Mouse (Mus musculus) adrenal gland, postnatal 36 days (tissue): ENCODE results near the gene Frmd4a. TPM values are rescaled to one million over a fixed set of nuclear protein-coding genes. Genes with fewer than 3 reads are reported as not detected.
"Not testable (repeated sequence)": the region's sequence is repeated elsewhere in the genome, so short reads cannot be mapped to it uniquely, and the experiment has no call there.

Source experiments
- DNase-seq, 2 experiments: peaks; one replicate each; pipeline ENCODE4 v3.0.0; 2021; ENCODE audit warnings: mixed read lengths in 1 of 2
- total RNA-seq, 2 experiments: library from RNA; stranded (reverse); gene quantifications; 2 replicates each; pipeline ENCODE4 v1.2.3; 2021

The Frmd4a gene
- total RNA-seq, 2 experiments from 2014 or later = 11.1 to 18.8 TPM

DNA sequence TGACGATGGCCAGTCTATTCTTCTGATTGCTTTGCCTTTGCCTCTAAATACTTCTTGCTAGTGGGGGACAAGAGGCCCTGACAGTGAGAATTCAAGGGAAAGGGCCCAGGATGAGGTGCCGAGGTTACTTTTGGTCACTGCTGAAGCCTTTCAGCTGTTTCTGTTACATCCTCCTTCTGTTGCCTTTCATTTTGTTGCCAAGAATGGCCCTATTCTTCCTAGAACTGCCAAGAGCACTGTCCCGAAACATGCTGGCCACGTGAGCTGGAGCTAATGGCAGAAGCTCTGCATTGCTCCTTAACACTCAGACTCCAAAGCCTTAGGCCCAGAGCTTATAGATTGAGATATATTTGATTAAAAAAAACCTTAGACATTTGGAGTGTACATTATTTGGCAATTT is 178.5 kb downstream of the Frmd4a start:
- no peak for DNase-seq

DNA sequence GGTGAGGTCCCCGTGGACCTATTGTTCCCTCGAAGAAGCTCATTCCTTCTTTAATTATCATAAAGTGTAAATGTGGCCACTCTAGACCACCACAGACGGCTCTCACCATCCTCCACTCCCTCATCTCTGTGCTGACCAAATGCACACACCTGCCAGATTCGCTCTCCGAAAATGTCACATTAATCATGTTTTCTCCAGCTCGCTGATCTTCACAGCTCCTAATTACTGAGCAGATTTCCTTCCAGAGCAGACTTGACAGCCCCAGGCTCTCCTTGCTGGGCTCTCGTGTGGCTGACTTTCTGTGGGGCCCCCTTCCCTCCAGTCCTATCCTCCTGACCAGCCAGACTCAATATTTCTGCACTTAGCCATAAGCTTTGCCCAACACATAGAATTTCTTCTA is 191.7 kb downstream of the Frmd4a start:
- no peak for DNase-seq

DNA sequence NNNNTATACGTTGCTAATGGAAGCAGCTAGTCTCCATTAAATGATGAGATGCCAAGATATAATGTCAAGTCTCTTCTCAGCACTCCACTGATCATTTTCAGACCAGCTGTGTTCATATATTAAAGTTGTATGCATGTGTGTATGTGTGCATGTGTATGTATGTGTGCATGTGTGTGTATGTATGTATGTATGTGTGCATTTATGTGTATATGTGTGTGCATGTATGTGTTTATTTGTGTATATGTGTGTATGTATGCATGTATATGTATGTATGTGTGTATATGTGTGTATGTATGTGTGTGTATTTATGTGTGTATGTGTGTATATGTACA is 204.9 kb downstream of the Frmd4a start:
- no peak for DNase-seq

DNA sequence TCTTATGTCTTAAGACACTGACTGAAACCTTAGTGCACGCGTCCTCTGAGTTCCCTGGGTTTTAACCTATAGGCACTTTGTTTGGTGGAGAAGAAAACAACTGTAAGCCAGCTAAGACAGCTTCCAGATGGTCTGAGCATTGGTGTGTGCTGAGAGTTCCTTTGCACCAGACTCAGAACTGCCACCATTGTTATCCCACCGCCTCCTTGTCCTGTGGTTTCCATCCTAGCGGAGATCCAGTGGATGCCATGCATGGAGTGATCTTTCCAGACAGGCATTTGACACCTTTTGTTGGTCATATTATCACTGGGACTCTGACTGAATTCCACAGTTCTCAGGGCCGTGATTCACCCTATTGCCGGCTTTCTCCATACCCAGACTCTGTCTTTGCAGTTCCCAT is 205.8 kb downstream of the Frmd4a start:
- no peak for DNase-seq

DNA sequence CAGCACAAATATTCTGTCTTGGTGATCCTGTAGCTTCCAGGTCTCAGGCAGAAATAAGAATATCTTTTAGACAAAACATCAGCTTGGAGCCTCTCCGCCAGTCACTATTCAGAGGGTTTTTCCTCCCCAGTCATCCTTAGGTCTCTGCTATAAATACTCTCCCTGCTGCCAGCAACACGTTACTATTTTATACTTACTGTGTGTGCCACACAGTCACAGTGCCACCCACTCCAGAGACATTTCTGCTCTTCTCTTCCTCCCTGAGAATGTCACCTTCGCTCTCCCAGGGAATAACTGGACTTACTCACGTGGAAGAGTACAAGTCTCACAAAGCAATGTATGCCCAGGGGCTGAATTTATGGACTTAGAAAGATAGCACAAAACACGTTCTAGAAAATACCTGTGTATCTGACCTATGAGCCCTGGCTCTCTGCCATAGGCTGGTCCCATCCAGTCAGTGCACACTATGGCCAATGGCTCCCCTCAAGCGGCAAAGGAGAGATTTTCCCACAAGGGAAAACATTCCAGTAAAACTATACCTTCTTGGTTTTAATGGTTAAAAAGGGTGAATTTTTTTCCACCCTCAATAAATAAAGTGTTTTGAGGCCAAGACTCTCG is 209.5 kb downstream of the Frmd4a start:
- no peak for DNase-seq

DNA sequence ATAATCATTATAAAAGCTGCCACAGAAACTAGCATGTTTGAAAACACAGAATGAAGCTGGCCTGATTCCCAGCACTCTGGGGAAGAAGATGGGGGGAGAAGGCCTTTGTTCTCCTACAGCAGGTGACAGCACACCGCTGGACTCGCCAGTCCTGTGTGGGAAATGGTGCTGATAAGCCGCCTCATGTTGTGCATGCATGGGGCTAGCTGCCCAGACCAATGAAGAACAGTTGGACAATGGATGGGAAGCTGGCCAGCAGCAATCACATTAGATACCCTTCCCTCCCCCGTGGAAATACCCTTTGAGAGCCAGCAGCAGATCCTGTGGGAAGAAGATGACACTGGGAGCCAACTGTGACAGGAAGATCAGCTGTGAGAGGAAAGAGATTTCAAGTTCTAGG is 210.0 kb downstream of the Frmd4a start:
- peak; percentile 14 to 36 for DNase-seq

DNA sequence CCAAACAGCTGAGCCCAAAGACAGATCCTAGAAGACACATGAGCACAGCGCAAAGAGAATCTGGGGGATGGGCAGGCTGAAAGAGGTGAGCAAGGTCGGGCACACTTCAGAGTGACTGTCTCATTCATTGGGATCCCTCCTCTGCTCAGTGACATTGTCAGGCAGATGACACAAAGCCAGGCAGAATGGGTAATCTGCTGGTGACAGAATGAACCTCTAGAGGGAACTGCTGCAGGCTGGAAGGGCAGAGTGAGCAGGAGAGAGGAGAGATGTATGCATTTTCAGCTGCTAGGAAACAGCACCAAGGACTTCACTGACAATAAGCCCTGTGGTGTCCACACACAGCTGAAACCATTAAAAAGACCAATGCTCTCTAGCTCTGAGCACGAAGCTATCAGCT is 211.0 kb downstream of the Frmd4a start:
- DNase-seq = no peak

DNA sequence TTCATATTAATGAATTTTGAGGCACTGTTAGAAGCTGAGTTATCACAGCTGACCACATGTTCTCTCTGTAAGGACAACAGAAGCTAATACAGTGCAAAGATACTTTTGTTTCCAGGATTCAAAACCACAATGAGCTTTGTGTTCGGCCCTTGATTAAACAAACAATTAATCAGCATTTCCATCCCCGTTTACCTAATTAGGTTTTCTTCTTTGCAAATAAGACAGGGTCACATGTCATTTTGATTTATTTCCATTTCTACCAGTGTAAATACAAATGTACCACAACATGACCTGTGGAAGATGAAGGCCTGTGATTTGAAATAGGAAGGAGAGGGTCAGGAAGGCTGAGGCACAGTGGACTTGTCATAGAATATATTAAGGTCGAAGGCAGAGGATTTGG is 214.8 kb downstream of the Frmd4a start:
- no peak for DNase-seq

DNA sequence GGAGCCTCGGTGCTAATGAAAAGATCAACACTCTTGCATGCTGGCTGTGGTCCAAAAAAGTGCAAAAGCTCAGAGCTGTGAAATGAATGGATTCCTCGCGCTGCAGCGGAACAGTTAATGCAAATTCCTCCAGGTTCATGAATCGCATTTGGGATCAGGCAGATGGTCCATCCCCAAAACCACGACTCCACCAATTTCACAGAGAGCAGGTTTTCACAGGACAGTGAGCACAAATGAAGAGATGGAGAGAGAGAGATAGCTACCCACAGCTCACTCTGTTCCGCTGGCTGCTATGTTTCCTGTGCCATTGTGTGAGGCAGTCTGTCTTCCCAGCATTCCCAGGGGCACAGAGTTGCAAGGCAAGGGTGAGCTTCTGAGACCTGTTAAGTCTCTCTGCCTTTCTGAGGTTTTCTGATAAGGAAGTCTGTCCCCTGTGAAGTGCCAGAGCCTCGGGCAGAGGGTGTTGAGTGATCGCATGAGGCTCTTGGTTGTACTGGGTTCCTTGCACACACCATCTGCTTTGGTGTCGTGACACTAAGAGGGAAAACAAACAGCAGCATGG is 215.3 kb downstream of the Frmd4a start:
- DNase-seq = no peak

DNA sequence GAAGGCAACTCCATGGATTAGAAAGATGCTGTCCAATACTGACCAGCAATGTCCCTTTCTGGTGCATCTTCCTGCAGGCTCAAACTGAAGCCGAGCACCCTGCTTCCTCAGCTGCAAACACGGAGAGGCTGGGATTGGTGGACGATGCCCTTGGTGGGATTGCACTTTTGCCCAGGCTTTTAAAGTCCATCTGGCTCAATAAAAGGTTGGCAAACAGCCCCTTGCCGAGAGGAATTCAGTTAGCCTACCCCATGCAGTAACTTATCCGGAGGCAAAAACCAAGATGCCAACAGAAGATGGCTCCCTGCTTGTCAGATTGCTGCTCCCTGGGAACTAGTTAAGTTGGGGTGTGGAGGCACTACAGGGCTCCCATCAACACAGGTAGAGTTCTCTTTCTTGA is 220.2 kb downstream of the Frmd4a start:
- DNase-seq = no peak

DNA sequence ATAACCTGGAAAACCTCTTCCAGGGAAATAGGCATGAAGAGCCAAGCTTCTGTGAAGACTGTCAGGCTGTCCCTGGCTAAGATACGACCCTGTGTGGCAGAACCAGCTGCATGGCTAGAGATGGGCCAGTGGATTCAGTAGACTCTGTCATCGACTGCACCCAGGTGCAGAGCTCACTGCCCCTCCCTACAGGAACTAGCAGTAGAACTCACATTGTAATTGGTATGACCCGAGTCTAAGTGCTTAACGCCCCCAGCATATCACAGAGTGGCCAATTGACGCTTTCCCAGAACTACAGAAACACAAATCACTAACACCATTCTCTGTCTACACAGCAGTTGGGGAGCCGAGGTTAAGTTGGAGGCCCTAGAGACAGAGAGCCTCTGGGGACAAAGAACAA is 232.2 kb downstream of the Frmd4a start:
- DNase-seq = no peak

DNA sequence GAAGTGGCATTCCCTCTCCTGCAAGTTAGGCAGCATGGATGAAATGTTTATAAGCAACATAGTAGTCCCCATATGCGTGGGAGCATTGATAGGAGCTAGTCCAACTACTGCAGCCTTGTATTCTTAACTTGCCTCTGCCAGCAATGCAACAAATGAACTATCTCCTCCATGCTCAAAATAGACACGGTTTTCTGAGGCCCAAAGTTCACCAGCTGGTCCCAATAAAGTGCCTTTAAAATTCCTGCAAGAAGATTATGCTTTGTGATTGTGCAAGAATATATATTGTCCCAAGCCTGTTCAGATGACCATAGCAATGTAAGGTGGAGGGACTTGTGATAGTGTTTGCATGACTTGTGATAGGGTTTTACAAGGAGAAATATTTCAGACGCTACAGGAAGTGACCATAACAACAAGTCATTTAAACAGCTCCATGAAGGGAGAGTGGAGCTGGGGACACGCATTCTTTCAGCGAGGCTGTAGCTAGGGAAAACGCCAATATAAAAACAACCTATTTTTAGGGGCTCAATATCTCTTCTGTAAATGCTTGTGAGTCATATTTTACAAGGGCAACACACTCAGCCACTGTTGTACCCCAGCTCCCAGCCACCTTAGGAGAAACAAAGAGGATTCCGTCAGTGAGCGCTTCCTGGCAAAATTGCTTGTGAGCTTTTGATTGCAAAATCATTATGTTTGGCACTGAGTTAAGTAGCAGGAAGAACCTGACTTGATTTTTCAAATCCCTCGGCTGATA is 235.2 kb downstream of the Frmd4a start:
- DNase-seq = peak; percentile 24 to 37

DNA sequence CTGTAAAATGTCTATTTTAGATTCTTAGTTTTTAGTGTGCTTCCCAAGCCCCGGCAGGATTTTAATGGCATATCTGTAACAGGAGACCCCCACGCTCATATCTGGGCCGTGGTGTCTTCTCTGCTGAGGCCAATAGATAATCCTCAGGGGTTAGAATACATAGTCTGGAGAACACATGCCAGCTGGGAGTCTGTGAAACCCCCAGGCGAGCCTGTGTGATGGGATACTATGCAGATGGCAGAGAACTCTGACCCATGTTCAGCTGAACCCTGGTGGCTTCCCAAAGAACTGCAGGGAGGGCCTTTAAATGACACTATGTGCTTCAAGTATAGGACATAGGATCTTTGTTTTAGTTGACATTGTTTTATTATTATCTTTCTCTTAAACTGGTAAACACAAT is 235.8 kb downstream of the Frmd4a start:
- DNase-seq = peak; percentile 55 to 67

DNA sequence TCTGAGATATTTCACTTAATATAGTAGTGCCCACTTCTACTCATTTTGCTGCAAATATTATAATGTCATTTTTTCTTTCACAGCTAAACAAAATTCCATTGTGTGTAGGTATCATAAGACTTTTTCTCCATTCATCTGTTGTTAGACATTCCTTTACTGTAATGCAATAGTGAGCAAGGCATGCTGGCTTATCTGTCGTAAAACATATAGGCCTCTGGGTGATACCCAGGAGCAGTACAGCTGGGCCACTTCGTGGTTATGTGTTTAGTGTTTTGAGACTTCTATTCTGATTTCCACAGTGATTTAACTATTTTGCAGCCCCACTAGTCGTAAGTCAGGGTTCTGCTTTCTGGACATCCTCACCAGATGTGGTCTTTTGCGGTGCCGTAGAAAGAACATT is 236.6 kb downstream of the Frmd4a start:
- DNase-seq = no peak

DNA sequence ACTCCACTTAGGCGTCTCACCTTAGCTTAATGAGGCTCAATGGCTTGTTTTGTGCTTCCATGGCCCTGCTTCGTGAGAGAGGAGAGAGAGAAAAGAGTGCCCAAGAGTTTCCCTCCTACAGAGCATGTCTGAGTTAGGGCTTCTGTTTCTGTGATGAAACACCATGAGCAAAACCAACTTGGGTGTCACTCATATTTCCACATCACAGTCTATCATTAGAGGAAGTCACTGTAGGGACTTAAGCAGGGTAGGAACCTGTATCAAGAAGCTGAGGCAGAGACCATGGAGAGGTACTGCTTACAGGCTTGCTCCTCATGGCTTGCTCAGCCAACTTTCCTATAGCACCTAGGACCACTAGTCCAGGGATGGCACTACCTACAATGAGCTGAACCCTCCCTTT is 238.7 kb downstream of the Frmd4a start:
- DNase-seq = no peak

DNA sequence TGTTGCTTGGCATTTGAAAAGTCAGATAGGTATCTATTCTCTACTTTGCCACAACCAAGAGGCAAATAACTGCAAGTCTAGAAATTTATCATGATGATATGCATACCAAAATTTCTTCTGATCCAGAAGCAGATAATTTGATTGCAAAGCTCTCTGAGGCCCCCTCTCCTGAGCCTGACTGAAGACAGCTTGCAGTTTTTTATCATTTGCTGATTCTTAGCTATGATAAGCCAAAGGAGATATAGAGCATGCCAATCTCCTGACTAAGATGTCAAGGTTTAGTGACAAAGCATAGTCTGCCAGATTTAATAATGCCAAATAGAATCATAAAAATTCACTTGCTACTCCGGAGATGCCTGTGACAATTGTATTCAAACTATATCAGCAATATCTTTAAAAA is 240.1 kb downstream of the Frmd4a start:
- no peak for DNase-seq

DNA sequence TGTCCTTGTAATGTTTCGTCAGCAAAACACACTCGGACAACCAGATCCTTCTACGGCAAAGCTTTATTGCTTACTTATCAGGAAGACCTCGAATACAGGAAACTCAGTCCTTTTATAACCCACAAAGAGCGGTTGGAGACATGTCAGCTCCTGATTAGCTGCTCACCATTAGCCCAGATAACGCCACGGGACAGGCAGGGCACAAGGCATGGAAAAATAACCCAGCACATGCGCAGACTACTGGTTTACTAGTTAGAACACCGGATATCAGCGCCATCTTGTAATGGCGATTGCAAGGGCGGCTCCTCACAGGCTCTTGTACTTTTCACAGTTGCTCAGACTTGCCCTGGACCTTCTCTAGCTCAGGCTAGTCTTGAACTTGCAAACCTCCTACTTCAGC is 241.3 kb downstream of the Frmd4a start:
- not testable (repeated sequence) for DNase-seq

DNA sequence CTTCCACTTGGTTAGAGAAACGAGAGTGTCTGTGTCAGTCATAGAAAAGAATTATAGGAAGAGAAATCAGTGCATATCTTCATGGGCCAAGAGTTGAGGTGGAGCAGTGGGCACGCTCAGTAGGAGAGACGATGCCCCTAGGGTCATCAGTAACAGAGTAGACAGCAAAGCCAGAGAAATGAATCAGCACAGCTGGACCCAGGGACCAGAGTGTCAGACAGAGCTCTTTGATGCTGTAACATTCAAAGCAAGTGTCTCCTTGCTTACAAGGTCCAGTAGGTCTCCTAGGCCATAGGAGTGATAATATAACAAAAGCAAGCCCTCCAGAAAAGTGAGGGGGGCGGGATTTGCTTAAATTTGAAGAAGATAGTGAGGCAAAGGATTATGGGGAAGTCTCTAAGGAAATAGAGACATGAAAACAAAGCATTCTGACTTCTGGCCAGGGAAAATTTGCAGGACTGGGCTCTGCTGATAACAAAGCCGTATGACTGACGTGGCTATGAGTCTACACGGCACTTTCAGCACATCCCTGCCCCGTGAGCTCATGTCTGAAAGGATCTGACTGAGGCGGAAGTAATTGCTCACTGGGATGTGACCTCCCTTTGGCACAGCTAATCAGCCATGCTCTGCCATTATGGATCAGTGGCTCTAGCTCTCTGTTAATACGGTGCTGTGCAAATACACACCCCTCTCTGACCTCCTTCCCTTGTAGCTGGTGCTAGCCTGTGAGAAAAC is 243.0 kb downstream of the Frmd4a start:
- peak; percentile 45 to 58 for DNase-seq

DNA sequence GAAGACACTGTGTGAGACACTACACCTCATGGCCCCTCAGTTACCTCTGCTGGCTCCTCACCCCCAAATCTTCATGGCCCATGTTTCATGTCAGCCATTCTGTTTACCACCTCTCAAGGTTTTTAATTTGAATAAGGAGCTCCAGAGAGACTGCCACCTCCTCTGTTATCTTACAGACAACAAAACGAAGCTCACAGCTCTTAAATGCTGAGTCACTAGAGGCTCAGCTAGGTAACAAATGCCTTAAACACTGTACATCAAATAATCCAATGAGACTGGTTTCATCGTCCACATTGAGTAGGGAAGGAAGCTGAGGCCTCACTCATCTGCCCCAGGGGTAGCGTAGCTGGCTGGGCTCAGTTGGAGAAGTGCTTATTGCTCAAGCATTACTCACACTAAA is 245.2 kb downstream of the Frmd4a start:
- DNase-seq = no peak

DNA sequence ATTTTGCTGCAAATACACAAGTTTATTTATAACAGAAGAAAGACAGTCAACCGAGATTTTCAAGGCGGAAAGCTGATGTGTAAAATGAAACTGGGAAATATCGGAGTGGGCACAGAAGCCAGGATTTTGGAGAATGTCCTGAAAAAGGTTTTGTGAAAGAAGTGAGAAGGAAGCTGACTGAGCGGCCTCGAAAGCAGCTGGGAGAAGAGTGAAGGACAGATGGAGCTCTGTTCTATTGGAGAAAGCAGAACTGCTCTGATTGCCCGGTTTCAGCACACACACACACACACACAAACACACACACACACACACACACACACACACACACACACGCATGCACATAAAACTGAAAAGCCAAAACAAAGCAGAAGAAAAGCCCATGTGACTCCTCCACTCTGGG is 249.9 kb downstream of the Frmd4a start:
- DNase-seq = no peak

DNA sequence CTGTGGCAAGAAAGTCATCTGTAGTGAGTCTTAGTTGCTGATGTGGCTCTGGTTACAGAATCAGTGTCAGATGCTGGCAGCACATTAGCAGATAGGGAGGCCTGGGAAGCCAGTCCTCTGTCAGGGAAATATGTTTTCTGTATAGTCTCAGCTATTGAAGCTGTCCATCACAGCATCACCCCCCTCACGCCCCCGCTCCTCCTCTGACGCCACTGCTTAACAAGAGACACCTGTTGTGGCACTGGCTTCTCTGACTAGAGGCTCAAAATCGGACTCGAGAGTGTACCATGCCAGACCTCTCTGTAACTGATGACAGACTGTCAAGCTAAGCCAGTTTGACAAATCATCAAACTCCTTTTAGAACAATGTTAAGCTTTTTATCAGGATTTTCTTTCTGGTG is 265.3 kb downstream of the Frmd4a start:
- no peak for DNase-seq

DNA sequence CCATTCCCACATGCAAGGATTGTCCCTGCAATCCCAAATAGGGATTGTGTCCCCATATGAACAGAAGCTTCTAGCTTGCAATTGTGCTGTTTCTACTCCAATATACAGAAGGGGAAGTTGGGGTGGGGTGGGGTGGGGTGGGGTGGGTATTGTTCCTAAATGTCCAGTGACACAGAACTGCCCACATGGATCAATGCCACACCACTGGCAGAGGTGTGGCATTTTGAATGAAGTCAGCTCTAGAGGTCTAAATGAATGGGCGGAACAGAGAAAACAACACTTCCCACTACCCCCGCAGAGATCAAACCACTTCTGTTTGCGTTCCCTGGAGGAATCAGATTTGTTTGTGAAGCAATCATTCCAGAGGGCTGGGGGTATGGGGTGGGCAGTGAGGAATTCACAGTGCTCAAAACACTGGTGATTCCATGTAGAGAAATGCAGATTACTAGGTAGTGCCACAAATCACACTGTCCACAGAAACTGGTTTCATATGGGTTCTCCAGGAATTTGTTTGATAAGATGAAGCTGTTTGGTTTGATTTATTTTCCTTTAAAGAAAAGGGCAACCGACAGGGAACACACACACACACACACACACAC is 268.3 kb downstream of the Frmd4a start:
- DNase-seq = no peak

DNA sequence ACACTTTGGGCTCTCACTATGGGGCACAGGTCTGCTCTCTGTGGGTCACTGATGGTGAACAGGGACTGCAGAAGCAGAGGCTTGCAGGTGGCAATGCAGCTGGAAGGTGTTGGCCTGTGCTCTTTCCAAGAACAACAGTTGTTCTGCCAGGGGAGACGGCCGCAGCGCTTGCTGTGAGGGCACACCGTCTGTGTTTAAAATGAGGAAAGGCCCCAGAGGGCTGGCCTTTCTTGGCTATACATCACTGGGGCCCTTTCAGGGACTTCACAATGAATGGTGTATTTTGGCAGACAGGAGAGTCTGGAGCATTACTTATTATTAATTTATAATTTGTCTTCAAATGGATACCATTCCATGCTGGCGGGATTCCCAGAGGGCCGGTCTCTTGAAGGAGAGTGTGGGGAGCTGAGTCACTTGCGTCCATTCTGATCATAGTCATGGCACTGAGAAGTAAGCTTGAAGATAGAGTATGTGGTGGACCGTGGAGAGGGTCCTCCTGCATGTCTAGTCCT is 268.9 kb downstream of the Frmd4a start:
- DNase-seq = peak; percentile 35 to 52
